Mouse (Mus musculus) CH12.LX (cell line): ENCODE measurements around the gene Oog2.

Experiments
- CHD1 ChIP-seq: IDR thresholded peaks from 2 replicates; pipeline ENCODE4 v1.6.1; 2012; ENCODE audit warnings: low read depth, low read length, improper control_type of control experiment, inconsistent platforms
- CTCF ChIP-seq, 2 experiments: IDR thresholded peaks in 1 of 2; conservative IDR thresholded peaks in 1 of 2; 2 replicates each; pipeline ENCODE4 v1.5.1; 2011 to 2012; ENCODE audit warnings: low read depth in 2 of 2, low read length in 2 of 2, improper control_type of control experiment in 1 of 2, inconsistent platforms in 1 of 2, mild to moderate bottlenecking in 1 of 2, moderate library complexity in 1 of 2
- EP300 ChIP-seq: IDR thresholded peaks from 2 replicates; pipeline ENCODE4 v1.6.1; 2011; ENCODE audit warnings: low read length, improper control_type of control experiment
- GABPA ChIP-seq: IDR thresholded peaks from 2 replicates; pipeline ENCODE4 v1.6.1; 2012; ENCODE audit warnings: low read depth, low read length, improper control_type of control experiment, inconsistent platforms; ENCODE audit not compliant: insufficient replicate concordance
- MAX ChIP-seq: IDR thresholded peaks from 2 replicates; pipeline ENCODE4 v1.6.1; 2011; ENCODE audit warnings: low read length, improper control_type of control experiment
- MXI1 ChIP-seq: IDR thresholded peaks from 2 replicates; pipeline ENCODE4 v1.6.1; 2011; ENCODE audit warnings: mild to moderate bottlenecking, low read depth, low read length, improper control_type of control experiment
- MYC ChIP-seq: IDR thresholded peaks from 2 replicates; pipeline ENCODE4 v1.6.1; 2011; ENCODE audit warnings: low read depth, mild to moderate bottlenecking, improper control_type of control experiment, low read length
- POLR2A ChIP-seq: IDR thresholded peaks from 2 replicates; pipeline ENCODE4 v1.6.1; 2011; ENCODE audit warnings: low read depth, mild to moderate bottlenecking, improper control_type of control experiment, low read length
- RAD21 ChIP-seq: IDR thresholded peaks from 2 replicates; pipeline ENCODE4 v1.6.1; 2011; ENCODE audit warnings: low read depth, mild to moderate bottlenecking, low read length, improper control_type of control experiment, moderate library complexity
- RCOR1 ChIP-seq: conservative IDR thresholded peaks from 2 replicates; pipeline ENCODE4 v1.6.1; 2012; ENCODE audit warnings: low read depth, mild to moderate bottlenecking, inconsistent platforms, low read length, improper control_type of control experiment

DNA sequence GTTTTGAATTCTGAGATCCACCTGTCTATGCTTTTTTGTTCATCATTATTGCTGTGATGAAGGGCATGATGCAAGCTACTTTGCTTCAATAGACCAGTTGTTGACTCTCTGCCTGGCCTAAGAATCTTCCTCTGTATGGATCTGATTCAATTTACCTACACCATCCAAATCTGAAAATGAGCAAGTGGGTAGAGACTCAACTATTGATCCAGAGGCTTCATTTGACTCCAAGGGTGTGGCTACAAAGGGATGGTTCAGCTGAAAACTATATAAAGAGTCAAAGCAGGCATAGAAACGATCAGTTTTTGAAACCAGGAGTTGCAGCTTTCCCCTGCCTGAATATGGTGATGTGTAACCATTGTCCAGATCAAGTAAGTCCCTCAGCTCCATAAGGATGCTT, at the start of gene Oog2:
- TF ChIP-seq GABPA = no peak
- no peak for TF ChIP-seq MAX
- no peak for TF ChIP-seq CTCF (conservative IDR thresholded peaks at IDR 0.05 in 1 of 2, IDR thresholded peaks at IDR 0.05 in 1 of 2; ENCODE audit: low read depth in 2 of 2, low read length in 2 of 2)
- no peak for TF ChIP-seq CHD1
- no peak for TF ChIP-seq RAD21
- no peak for TF ChIP-seq EP300
- no peak for TF ChIP-seq POLR2A
- TF ChIP-seq RCOR1 = no peak
- no peak for TF ChIP-seq MXI1
- TF ChIP-seq MYC = no peak
